Mouse (Mus musculus) embryonic facial prominence, embryonic 10.5 days (tissue): ENCODE measurements around the gene Ect2. TPM values are rescaled to one million over a fixed set of nuclear protein-coding genes. Genes with fewer than 3 reads are reported as not detected.

ENCODE experiments used
- DNase-seq: peaks from one replicate; pipeline ENCODE4 v3.0.0-alpha.2; 2017; ENCODE audit warnings: low spot score
- H3K27ac ChIP-seq: fragments of 300-500 bp; sonication (generic); replicated peaks from 2 replicates; pipeline ENCODE4 v1.5.1; 2016; ENCODE audit warnings: mild to moderate bottlenecking
- H3K27me3 ChIP-seq: fragments of 300-500 bp; sonication (generic); replicated peaks from 2 replicates; pipeline ENCODE4 v1.6.1; 2016; ENCODE audit warnings: low read depth, mild to moderate bottlenecking; ENCODE audit not compliant: poor library complexity, severe bottlenecking
- H3K36me3 ChIP-seq: fragments of 300-500 bp; sonication (generic); replicated peaks from 2 replicates; pipeline ENCODE4 v1.6.1; 2016; ENCODE audit warnings: mild to moderate bottlenecking, moderate library complexity
- H3K4me1 ChIP-seq: fragments of 300-500 bp; sonication (generic); 2 replicates; pipeline ENCODE4 v1.6.1; 2016
- H3K4me3 ChIP-seq: fragments of 300-500 bp; sonication (generic); 2 replicates; pipeline ENCODE4 v1.5.1; 2016; ENCODE audit warnings: mild to moderate bottlenecking, moderate library complexity
- H3K9me3 ChIP-seq: fragments of 300-500 bp; sonication (generic); 2 replicates; pipeline ENCODE4 v1.6.1; 2016; ENCODE audit warnings: mild to moderate bottlenecking
- WGBS: fragments of 180-500 bp; shearing (Covaris S2); methylation state at CpG from one replicate; pipeline ENCODE4 v1.1.7; 2016; 5-methylcytosine and 5-hydroxymethylcytosine counted together
- polyA plus RNA-seq: library from polyadenylated mRNA; unstranded; fragments of >200 nt; fragmentation: Nextera tagmentation; extraction: Ambion mirVana; gene quantifications from 2 replicates; pipeline ENCODE4 v1.2.1, GENCODE M21; 2016

The Ect2 gene
- polyA plus RNA-seq, 1 experiment from 2014 or later = 82.4 TPM

- H3K27ac ChIP-seq = no peak overlapping the region
- no peaks in the 10 kb centered on the region for H3K4me1 ChIP-seq
- H3K27me3 ChIP-seq = no peaks in the 10 kb centered on the region
- WGBS = 92% methylated on average over 13 of the region's 13 CpGs
- no peak for DNase-seq
- H3K9me3 ChIP-seq = 0 out of 2 replicates have a peak, but pooled peaks cover 2% of the 10 kb centered on the region
- no peak overlapping the region for H3K4me3 ChIP-seq
- H3K36me3 ChIP-seq = peaks cover 17% of the 10 kb centered on the region
Observed at GRCm38 (mm10) chr3:27081229-27082060, 72.2 kb downstream of the Ect2 start.

GRCm38 (mm10) chr3:27080061-27080770 is 73.5 kb downstream of the Ect2 start:
- DNase-seq = no peak
- Histone ChIP-seq H3K4me3 (no peak overlapping the region), H3K27me3 (no peaks in the 10 kb centered on the region), H3K27ac (no peak overlapping the region), H3K9me3 (0 out of 2 replicates have a peak, but pooled peaks cover 2% of the 10 kb centered on the region), H3K4me1 (no peaks in the 10 kb centered on the region), H3K36me3 (peaks cover 6% of the 10 kb centered on the region)
- WGBS = 81% methylated on average over 7 of the region's 7 CpGs

DNA sequence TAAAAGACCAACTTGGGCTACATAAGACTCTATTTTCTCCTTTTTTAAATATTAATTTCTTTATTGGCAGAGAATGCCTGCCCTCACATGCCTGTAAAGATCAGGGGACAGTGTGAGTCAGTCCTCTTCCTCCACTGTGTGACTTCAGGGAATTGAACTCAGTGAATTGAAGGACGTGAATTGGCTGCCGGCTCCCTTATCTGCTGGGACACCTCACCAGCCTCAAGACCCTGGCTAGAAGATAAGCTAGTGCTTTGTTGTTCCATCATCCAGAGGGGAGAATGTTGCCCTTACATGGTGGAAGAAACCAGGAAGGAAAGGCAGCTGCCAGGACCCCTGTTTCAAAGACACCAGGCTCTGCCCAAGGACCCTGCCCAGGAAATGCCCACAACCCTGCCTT is 79.8 kb downstream of the Ect2 start:
- 89% methylated on average over 2 of the region's 2 CpGs for WGBS
- H3K9me3 ChIP-seq = no peaks in the 10 kb centered on the region

GRCm38 (mm10) chr3:27071706-27072105 is 82.0 kb downstream of the Ect2 start:
- no peak overlapping the region for H3K4me3 ChIP-seq
- WGBS = 94% methylated on average over 4 of the region's 4 CpGs
- no peak overlapping the region for H3K27ac ChIP-seq
- no peaks in the 10 kb centered on the region for H3K9me3 ChIP-seq
- no peak for DNase-seq
- no peaks in the 10 kb centered on the region for H3K27me3 ChIP-seq
- H3K4me1 ChIP-seq = no peaks in the 10 kb centered on the region
- no peaks in the 10 kb centered on the region for H3K36me3 ChIP-seq

More for the DNA sequence above, 79.8 kb downstream of the Ect2 start:
- Histone ChIP-seq H3K27ac (no peak overlapping the region), H3K27me3 (no peaks in the 10 kb centered on the region), H3K36me3 (no peaks in the 10 kb centered on the region), H3K4me1 (no peaks in the 10 kb centered on the region), H3K4me3 (no peak overlapping the region)
- DNase-seq = no peak

DNA sequence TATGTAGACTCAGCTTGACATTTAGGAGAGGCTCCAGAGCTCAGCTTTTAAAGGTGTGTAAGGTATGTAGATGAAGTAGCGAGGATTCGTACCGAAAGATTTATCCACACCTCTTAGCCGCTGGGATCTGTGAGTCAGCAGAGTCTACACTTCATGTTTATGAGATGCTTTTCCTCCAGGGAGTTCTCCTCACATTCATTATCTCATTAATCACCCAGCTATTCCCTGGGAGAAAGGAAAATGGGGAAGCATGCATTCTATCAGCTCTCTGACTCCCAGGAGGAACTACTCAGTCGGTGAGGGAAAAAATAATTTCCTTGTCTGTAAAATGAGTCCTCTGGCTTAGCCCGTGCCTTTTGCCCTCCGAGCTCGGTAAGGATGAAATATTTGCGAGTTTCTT is 83.3 kb downstream of the Ect2 start:
- H3K9me3 ChIP-seq = no peaks in the 10 kb centered on the region
- no peaks in the 10 kb centered on the region for H3K36me3 ChIP-seq
- no peaks in the 10 kb centered on the region for H3K27me3 ChIP-seq
- 92% methylated on average over 9 of the region's 9 CpGs for WGBS
- DNase-seq = no peak
- H3K4me3 ChIP-seq = no peak overlapping the region
- H3K27ac ChIP-seq = no peak overlapping the region
- no peaks in the 10 kb centered on the region for H3K4me1 ChIP-seq

GRCm38 (mm10) chr3:27067206-27067605 is 86.5 kb downstream of the Ect2 start:
- H3K4me1 ChIP-seq = no peaks in the 10 kb centered on the region
- no peaks in the 10 kb centered on the region for H3K27me3 ChIP-seq
- no peak overlapping the region for H3K27ac ChIP-seq
- DNase-seq = no peak
- H3K4me3 ChIP-seq = no peak overlapping the region
- no peaks in the 10 kb centered on the region for H3K36me3 ChIP-seq
- H3K9me3 ChIP-seq = no peaks in the 10 kb centered on the region

DNA sequence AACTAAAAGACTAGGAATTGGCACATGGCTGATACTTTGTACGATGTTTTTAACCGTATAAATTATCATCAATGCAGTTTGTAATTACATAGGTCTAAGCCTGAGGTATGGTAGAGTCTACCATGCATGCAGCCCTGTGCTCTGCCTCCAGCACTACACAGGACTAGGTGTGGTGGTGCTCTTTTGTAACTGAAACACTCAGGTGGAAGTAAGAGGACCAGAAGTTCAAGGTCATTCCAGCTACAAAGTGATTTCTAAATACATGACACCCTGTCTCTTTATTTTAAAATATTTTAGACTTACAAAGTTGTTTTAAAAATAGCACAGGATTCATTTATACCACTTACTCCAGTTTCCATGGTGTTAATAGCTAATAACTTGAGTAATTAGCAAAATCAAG is 88.8 kb downstream of the Ect2 start:
- H3K27me3 ChIP-seq = no peaks in the 10 kb centered on the region
- no peaks in the 10 kb centered on the region for H3K4me1 ChIP-seq
- no peaks in the 10 kb centered on the region for H3K9me3 ChIP-seq
- DNase-seq = no peak
- 93% methylated on average over 2 of the region's 2 CpGs for WGBS
- no peak overlapping the region for H3K27ac ChIP-seq
- H3K36me3 ChIP-seq = no peaks in the 10 kb centered on the region
- H3K4me3 ChIP-seq = no peak overlapping the region

GRCm38 (mm10) chr3:27063399-27064260 is 90.0 kb downstream of the Ect2 start:
- Histone ChIP-seq H3K36me3 (no peaks in the 10 kb centered on the region), H3K27me3 (no peaks in the 10 kb centered on the region), H3K4me3 (no peak overlapping the region), H3K4me1 (no peaks in the 10 kb centered on the region), H3K27ac (no peak overlapping the region), H3K9me3 (no peaks in the 10 kb centered on the region)
- DNase-seq = no peak
- WGBS = 81% methylated on average over 11 of the region's 11 CpGs

GRCm38 (mm10) chr3:27060441-27060840 is 93.2 kb downstream of the Ect2 start:
- no peak overlapping the region for H3K4me3 ChIP-seq
- no peaks in the 10 kb centered on the region for H3K27me3 ChIP-seq
- no peak overlapping the region for H3K27ac ChIP-seq
- DNase-seq = no peak
- H3K36me3 ChIP-seq = no peaks in the 10 kb centered on the region
- H3K9me3 ChIP-seq = 0 out of 2 replicates have a peak, but pooled peaks cover 3% of the 10 kb centered on the region
- no peaks in the 10 kb centered on the region for H3K4me1 ChIP-seq
- 89% methylated on average over 12 of the region's 12 CpGs for WGBS

DNA sequence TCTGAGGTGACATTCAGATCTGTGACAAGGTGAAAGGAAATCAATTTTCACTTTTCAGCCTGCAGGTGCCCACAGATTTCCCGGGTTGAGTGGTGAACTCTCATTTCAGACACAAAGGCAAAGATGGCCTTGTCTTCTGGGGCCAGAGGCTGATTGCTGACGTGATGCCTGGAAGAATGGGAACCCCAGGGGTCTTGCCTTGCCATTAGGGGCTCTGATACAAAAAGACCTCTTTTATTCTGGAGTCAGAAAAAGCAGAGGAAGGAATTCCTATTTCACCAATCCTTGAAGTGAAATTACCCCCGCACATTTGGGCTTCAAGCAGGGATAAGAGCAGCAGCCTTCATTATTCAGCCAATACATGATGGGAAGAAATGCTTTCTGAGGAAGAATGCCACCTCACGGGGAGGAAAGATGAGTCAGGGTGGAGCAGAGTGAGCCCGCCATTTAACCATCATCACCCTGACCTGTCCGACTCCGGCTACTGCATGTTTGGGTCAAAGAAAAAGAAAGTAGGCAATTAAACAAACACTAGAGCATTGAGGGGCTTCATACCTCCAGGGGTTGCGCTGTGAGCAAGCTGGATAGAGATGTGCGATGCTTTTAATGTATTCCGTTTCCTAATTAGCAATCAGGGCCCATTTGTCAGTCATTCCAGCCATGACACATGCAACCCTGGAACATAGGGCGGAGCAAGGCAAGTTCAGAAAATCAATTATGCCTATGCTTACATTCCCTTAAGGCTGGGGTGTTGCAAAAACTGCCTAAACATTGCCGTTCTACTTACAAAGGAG is 94.0 kb downstream of the Ect2 start:
- no peaks in the 10 kb centered on the region for H3K27me3 ChIP-seq
- H3K36me3 ChIP-seq = no peaks in the 10 kb centered on the region
- H3K4me3 ChIP-seq = no peak overlapping the region
- WGBS = 72% methylated on average over 12 of the region's 12 CpGs
- H3K4me1 ChIP-seq = no peaks in the 10 kb centered on the region
- H3K9me3 ChIP-seq = 0 out of 2 replicates have a peak, but pooled peaks cover 3% of the 10 kb centered on the region
- no peak for DNase-seq
- no peak overlapping the region for H3K27ac ChIP-seq

- 0 out of 2 replicates have a peak, but pooled peaks cover 3% of the 10 kb centered on the region for H3K9me3 ChIP-seq
- no peaks in the 10 kb centered on the region for H3K4me1 ChIP-seq
- no peak for DNase-seq
- no peaks in the 10 kb centered on the region for H3K27me3 ChIP-seq
- H3K36me3 ChIP-seq = no peaks in the 10 kb centered on the region
- no peak overlapping the region for H3K27ac ChIP-seq
- WGBS = 91% methylated on average over 3 of the region's 3 CpGs
- no peak overlapping the region for H3K4me3 ChIP-seq
Observed at GRCm38 (mm10) chr3:27055471-27055870, 98.2 kb downstream of the Ect2 start.

DNA sequence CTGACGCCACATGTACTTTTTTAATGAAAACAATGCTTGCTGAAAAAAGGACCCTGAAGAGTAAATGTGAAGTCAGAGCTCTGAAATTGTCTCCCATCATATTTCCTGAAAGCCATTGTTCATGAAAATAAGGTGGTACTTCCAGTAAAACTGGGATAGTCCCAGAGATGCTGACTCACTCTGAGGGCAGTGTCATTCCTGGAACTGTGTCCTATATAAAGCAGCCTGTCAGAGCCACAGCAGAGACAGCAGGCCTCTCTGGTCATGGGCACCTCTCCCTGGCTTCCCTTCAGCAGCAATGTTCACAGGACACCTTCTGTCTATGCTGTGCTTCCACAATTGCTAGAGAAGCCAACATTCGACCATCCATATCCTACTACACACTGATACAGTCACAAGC is 98.9 kb downstream of the Ect2 start:
- Histone ChIP-seq H3K36me3 (no peaks in the 10 kb centered on the region), H3K4me3 (no peak overlapping the region), H3K27me3 (no peaks in the 10 kb centered on the region), H3K9me3 (0 out of 2 replicates have a peak, but pooled peaks cover 3% of the 10 kb centered on the region), H3K4me1 (no peaks in the 10 kb centered on the region), H3K27ac (no peak overlapping the region)
- WGBS = 75% methylated on average over 2 of the region's 2 CpGs
- DNase-seq = no peak
